8 mouse cellular contexts compared by ENCODE assay signal in the genomic region with DNA sequence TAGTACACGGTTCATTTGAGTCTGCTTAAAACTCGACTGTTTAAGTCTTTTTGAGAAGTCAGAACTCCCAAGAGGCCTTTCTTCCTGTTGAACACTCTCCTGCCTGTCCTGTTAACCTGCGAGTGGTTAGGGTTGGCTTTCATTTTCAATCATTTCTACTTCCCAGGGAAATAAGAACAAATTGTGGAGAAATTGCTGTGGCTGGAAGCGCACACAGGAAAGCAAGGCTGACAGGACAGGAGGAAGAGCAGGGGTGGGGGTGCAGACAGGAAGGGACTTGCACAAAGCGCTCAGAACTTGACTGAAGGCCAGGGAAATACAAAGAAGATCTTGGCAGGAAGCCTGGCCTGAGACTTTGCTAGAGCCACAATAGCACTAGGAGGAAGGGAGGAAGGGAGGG.
A peak's percentile ranks its signal among the peaks of the same experiment; 100 is the strongest.
DNase-seq lines count a peak whose midpoint lies in the region; ATAC-seq and TF ChIP-seq lines count a peak whose summit lies in the region.

No protein-coding gene starts in this region.

- H3K9me3 ChIP-seq in embryonic facial prominence, embryonic 15.5 days (replicated peaks): no peaks in the 10 kb centered on the region
- no peaks in the 10 kb centered on the region for H3K9me3 ChIP-seq in heart, embryonic 12.5 days (replicated peaks)
- H3K9me3 ChIP-seq in kidney, postnatal 0 days (replicated peaks; ENCODE audit: low read length): no peaks in the 10 kb centered on the region
- no peaks in the 10 kb centered on the region for H3K9me3 ChIP-seq in neural tube, embryonic 12.5 days

- H3K4me3 ChIP-seq in embryonic facial prominence, embryonic 15.5 days (replicated peaks): no peak overlapping the region
- no peak overlapping the region for H3K4me3 ChIP-seq in heart, embryonic 12.5 days
- H3K4me3 ChIP-seq in kidney, postnatal 0 days (replicated peaks; ENCODE audit: low read depth, low read length): no peak overlapping the region
- H3K4me3 ChIP-seq in liver, adult 2 months (ENCODE audit: insufficient read depth, low read depth, low read length): no peak overlapping the region
- no peak overlapping the region for H3K4me3 ChIP-seq in neural tube, embryonic 12.5 days

- peak; percentile 49; the same call in 1 of the 2 replicates for ATAC-seq in embryonic facial prominence, embryonic 15.5 days (ENCODE audit: insufficient number of reproducible peaks, low FRiP score, low TSS enrichment, low read depth)
- ATAC-seq in heart, embryonic 12.5 days (ENCODE audit: insufficient number of reproducible peaks, low FRiP score): peak; percentile 85
- ATAC-seq in kidney, postnatal 0 days (replicated peaks; ENCODE audit: low FRiP score, low read depth): no peak
- ATAC-seq in neural tube, embryonic 12.5 days (ENCODE audit: low FRiP score, low read depth): peak; percentile 70; the same call in 1 of the 2 replicates

- H3K79me2 ChIP-seq in liver, adult 2 months (ENCODE audit: control insufficient read depth, insufficient read depth, low read length): no peaks in the 10 kb centered on the region

- H3K9ac ChIP-seq in embryonic facial prominence, embryonic 15.5 days: no peak overlapping the region
- H3K9ac ChIP-seq in heart, embryonic 12.5 days: no peak overlapping the region
- no peak overlapping the region for H3K9ac ChIP-seq in kidney, postnatal 0 days (ENCODE audit: low read depth, low read length)
- no peak overlapping the region for H3K9ac ChIP-seq in liver, adult 2 months (ENCODE audit: low read depth, low read length)
- no peak overlapping the region for H3K9ac ChIP-seq in neural tube, embryonic 12.5 days

- H3K27me3 ChIP-seq in embryonic facial prominence, embryonic 15.5 days: no peaks in the 10 kb centered on the region
- H3K27me3 ChIP-seq in heart, embryonic 12.5 days (replicated peaks): no peaks in the 10 kb centered on the region
- no peaks in the 10 kb centered on the region for H3K27me3 ChIP-seq in kidney, postnatal 0 days (ENCODE audit: insufficient read depth, low read length)
- H3K27me3 ChIP-seq in liver, adult 2 months (ENCODE audit: control insufficient read depth, insufficient read depth, low read length): no peaks in the 10 kb centered on the region
- H3K27me3 ChIP-seq in neural tube, embryonic 12.5 days (replicated peaks): no peaks in the 10 kb centered on the region

- H3K4me1 ChIP-seq in embryonic facial prominence, embryonic 15.5 days: peaks cover 29% of the 10 kb centered on the region
- peaks cover 25% of the 10 kb centered on the region for H3K4me1 ChIP-seq in heart, embryonic 12.5 days (replicated peaks)
- peaks cover 8% of the 10 kb centered on the region; the same call in 1 of the 2 replicates for H3K4me1 ChIP-seq in kidney, postnatal 0 days (replicated peaks; ENCODE audit: insufficient read depth, low read length)
- peaks cover 2% of the 10 kb centered on the region; the same call in 1 of the 2 replicates for H3K4me1 ChIP-seq in liver, adult 2 months (ENCODE audit: control insufficient read depth, insufficient read depth, low read length)
- peaks cover 7% of the 10 kb centered on the region; the same call in 1 of the 2 replicates for H3K4me1 ChIP-seq in neural tube, embryonic 12.5 days

- H3K4me2 ChIP-seq in embryonic facial prominence, embryonic 15.5 days (replicated peaks): no peak overlapping the region
- H3K4me2 ChIP-seq in heart, embryonic 12.5 days: no peak overlapping the region
- no peak overlapping the region for H3K4me2 ChIP-seq in kidney, postnatal 0 days (ENCODE audit: low read length)
- no peak overlapping the region for H3K4me2 ChIP-seq in neural tube, embryonic 12.5 days (replicated peaks)

- 10% methylated on average over 5 of the region's 5 CpGs for WGBS in embryonic facial prominence, embryonic 15.5 days
- WGBS in heart, embryonic 12.5 days: 36% methylated on average over 5 of the region's 5 CpGs
- WGBS in kidney, postnatal 0 days: 36% methylated on average over 5 of the region's 5 CpGs
- 45% methylated on average over 5 of the region's 5 CpGs for WGBS in liver, adult 2 months
- WGBS in neural tube, embryonic 12.5 days: 51% methylated on average over 5 of the region's 5 CpGs

- no peaks in the 10 kb centered on the region for H3K36me3 ChIP-seq in embryonic facial prominence, embryonic 15.5 days
- no peaks in the 10 kb centered on the region for H3K36me3 ChIP-seq in heart, embryonic 12.5 days
- no peaks in the 10 kb centered on the region for H3K36me3 ChIP-seq in kidney, postnatal 0 days (ENCODE audit: insufficient read depth, low read length)
- H3K36me3 ChIP-seq in liver, adult 2 months (ENCODE audit: control insufficient read depth, insufficient read depth, low read length): no peaks in the 10 kb centered on the region
- no peaks in the 10 kb centered on the region for H3K36me3 ChIP-seq in neural tube, embryonic 12.5 days

- peak; percentile 80 for DNase-seq in 416B (ENCODE audit: low read depth)
- DNase-seq in adrenal gland, adult 2 months: peak; percentile 86
- DNase-seq in kidney, postnatal 0 days (ENCODE audit: low spot score): peak; percentile 87
- peak; percentile 47 for DNase-seq in liver, adult 2 months (ENCODE audit: extremely low read depth, low read depth, low spot score)
- DNase-seq in thymus, postnatal 14 days: peak; percentile 30

- no peak for TF ChIP-seq CTCF in kidney, postnatal 0 days (IDR thresholded peaks at IDR 0.05; ENCODE audit: low read depth)
- TF ChIP-seq CTCF in liver, adult 2 months (IDR thresholded peaks at IDR 0.05; ENCODE audit: low read depth, low read length): no peak

- peak overlapping the region; percentile 72 for H3K27ac ChIP-seq in embryonic facial prominence, embryonic 15.5 days (replicated peaks)
- peak overlapping the region; percentile 67 for H3K27ac ChIP-seq in heart, embryonic 12.5 days (ENCODE audit: poor library complexity, severe bottlenecking)
- peak overlapping the region; percentile 62 for H3K27ac ChIP-seq in kidney, postnatal 0 days
- peak overlapping the region; percentile 43; the same call in 1 of the 2 replicates for H3K27ac ChIP-seq in liver, adult 2 months (replicated peaks; ENCODE audit: insufficient read depth, low read depth, low read length)
- H3K27ac ChIP-seq in neural tube, embryonic 12.5 days: no peak overlapping the region

- TF ChIP-seq POLR2A in liver, adult 2 months (IDR thresholded peaks at IDR 0.05; ENCODE audit: extremely low read depth, insufficient read depth, low read length): no peak

Comparison
In these comparisons a context has a peak if more than half of its experiments do, and no peak if none do; other contexts are left out.
1. DNase-seq: peak in every context shown above with its lines; median percentile 87 in kidney, postnatal 0 days; 86 in adrenal gland, adult 2 months; 80 in 416B; 47 in liver, adult 2 months; 30 in thymus, postnatal 14 days.